Mouse (Mus musculus): Measurements from ENCODE around the gene Ttll9.

Gene Ttll9

GRCm38 (mm10) chr2:153052700-153053351, 90.5 kb downstream of the Ttll9 start:
- peak; percentile 36 for DNase-seq

GRCm38 (mm10) chr2:153053896-153054295, 91.6 kb downstream of the Ttll9 start:
- no peak for DNase-seq

GRCm38 (mm10) chr2:153055270-153055920, 93.1 kb downstream of the Ttll9 start:
- DNase-seq, result no peak

All from thymus, postnatal 14 days (tissue).